Mouse (Mus musculus) ES-Bruce4 (cell line): Measurements from ENCODE around the gene Slc22a18. TPM values are rescaled to one million over a fixed set of nuclear protein-coding genes. Genes with fewer than 3 reads are reported as not detected.

Experiments used
- H3K27ac ChIP-seq: 2 replicates; pipeline ENCODE4 v1.5.1; 2012; ENCODE audit warnings: low read length, inconsistent platforms; ENCODE audit not compliant: insufficient read depth
- H3K27me3 ChIP-seq: 2 replicates; pipeline ENCODE4 v1.6.1; 2012; ENCODE audit warnings: mild to moderate bottlenecking, low read length, inconsistent platforms; ENCODE audit not compliant: control insufficient read depth, poor library complexity, insufficient read depth, severe bottlenecking
- H3K36me3 ChIP-seq: 2 replicates; pipeline ENCODE4 v1.6.1; 2012; ENCODE audit warnings: inconsistent platforms, mild to moderate bottlenecking, low read length, moderate library complexity; ENCODE audit not compliant: control insufficient read depth, poor library complexity, insufficient read depth, severe bottlenecking
- H3K4me1 ChIP-seq: one replicate; pipeline ENCODE4 v1.8.1; 2011; ENCODE audit warnings: low read length; ENCODE audit not compliant: control insufficient read depth, insufficient read depth
- H3K4me3 ChIP-seq: 2 replicates; pipeline ENCODE4 v1.5.1; 2011; ENCODE audit warnings: low read depth, mild to moderate bottlenecking, low read length
- H3K9ac ChIP-seq: 2 replicates; pipeline ENCODE4 v1.6.1; 2012; ENCODE audit warnings: low read depth, mild to moderate bottlenecking, inconsistent platforms; ENCODE audit not compliant: poor library complexity, severe bottlenecking
- H3K9me3 ChIP-seq: replicated peaks from 2 replicates; pipeline ENCODE4 v1.6.1; 2012; ENCODE audit warnings: mild to moderate bottlenecking, low read length, inconsistent platforms; ENCODE audit not compliant: control insufficient read depth, poor library complexity, insufficient read depth, severe bottlenecking
- CTCF ChIP-seq: IDR thresholded peaks from one replicate; pipeline ENCODE4 v1.8.1; 2011; ENCODE audit warnings: low read depth, low read length
- EP300 ChIP-seq: IDR thresholded peaks from 2 replicates; pipeline ENCODE4 v1.6.1; 2011; ENCODE audit warnings: low read depth, low read length; ENCODE audit not compliant: insufficient read depth
- POLR2A ChIP-seq: IDR thresholded peaks from one replicate; pipeline ENCODE4 v1.8.1; 2011; ENCODE audit warnings: low read length; ENCODE audit not compliant: insufficient read depth
- polyA plus RNA-seq: library from polyadenylated mRNA; stranded (reverse); fragments of >200 nt; gene quantifications from 2 replicates; pipeline ENCODE4 v1.2.4, GENCODE M21; 2011; ENCODE audit warnings: low read depth; ENCODE audit not compliant: missing spikeins, insufficient read depth, insufficient read length

Gene Slc22a18
- polyA plus RNA-seq, 1 experiment = 4.5 TPM

- Histone ChIP-seq H3K27ac (no peak overlapping the region), H3K36me3 (peaks cover 6% of the 10 kb centered on the region; the same call in 1 of the 2 replicates), H3K4me1 (peaks cover 3% of the 10 kb centered on the region), H3K4me3 (no peak overlapping the region), H3K27me3 (no peaks in the 10 kb centered on the region), H3K9me3 (no peaks in the 10 kb centered on the region), H3K9ac (no peak overlapping the region)
- TF ChIP-seq POLR2A = no peak
- no peak for TF ChIP-seq CTCF
- TF ChIP-seq EP300 = no peak
Measured at GRCm38 (mm10) chr7:143509566-143509965, 36.0 kb downstream of the Slc22a18 start.

- Histone ChIP-seq H3K27ac (no peak overlapping the region), H3K4me1 (peaks cover 3% of the 10 kb centered on the region), H3K36me3 (peaks cover 13% of the 10 kb centered on the region; the same call in 1 of the 2 replicates), H3K27me3 (no peaks in the 10 kb centered on the region), H3K9me3 (no peaks in the 10 kb centered on the region), H3K9ac (no peak overlapping the region), H3K4me3 (no peak overlapping the region)
- TF ChIP-seq EP300 = no peak
- TF ChIP-seq POLR2A = no peak
- TF ChIP-seq CTCF = no peak
Measured at GRCm38 (mm10) chr7:143510593-143511334, 37.2 kb downstream of the Slc22a18 start.

- TF ChIP-seq CTCF = no peak
- no peak for TF ChIP-seq EP300
- TF ChIP-seq POLR2A = no peak
- Histone ChIP-seq H3K9ac (no peak overlapping the region), H3K4me1 (peaks cover under 1% of the 10 kb centered on the region)
Measured at GRCm38 (mm10) chr7:143511335-143511712, 37.8 kb downstream of the Slc22a18 start.

GRCm38 (mm10) chr7:143513763-143514415 lies 40.4 kb downstream of the Slc22a18 start:
- Histone ChIP-seq H3K4me1 (no peaks in the 10 kb centered on the region), H3K36me3 (peaks cover 30% of the 10 kb centered on the region), H3K9me3 (no peaks in the 10 kb centered on the region), H3K27ac (no peak overlapping the region), H3K27me3 (no peaks in the 10 kb centered on the region), H3K4me3 (no peak overlapping the region), H3K9ac (no peak overlapping the region)
- no peak for TF ChIP-seq CTCF

More at GRCm38 (mm10) chr7:143511335-143511712, 37.8 kb downstream of the Slc22a18 start:
- Histone ChIP-seq H3K4me3 (no peak overlapping the region), H3K27ac (no peak overlapping the region), H3K36me3 (peaks cover 15% of the 10 kb centered on the region; the same call in 1 of the 2 replicates), H3K9me3 (no peaks in the 10 kb centered on the region), H3K27me3 (no peaks in the 10 kb centered on the region)

GRCm38 (mm10) chr7:143514416-143514768 lies 40.9 kb downstream of the Slc22a18 start:
- H3K4me1 ChIP-seq = no peaks in the 10 kb centered on the region
- no peaks in the 10 kb centered on the region for H3K9me3 ChIP-seq
- H3K9ac ChIP-seq = no peak overlapping the region
- peaks cover 34% of the 10 kb centered on the region for H3K36me3 ChIP-seq
- H3K27me3 ChIP-seq = no peaks in the 10 kb centered on the region
- TF ChIP-seq EP300 (no peak), CTCF (no peak), POLR2A (no peak)
- H3K27ac ChIP-seq = no peak overlapping the region
- no peak overlapping the region for H3K4me3 ChIP-seq

GRCm38 (mm10) chr7:143519333-143519732 lies 45.8 kb downstream of the Slc22a18 start:
- Histone ChIP-seq H3K27ac (no peak overlapping the region), H3K36me3 (peaks cover 55% of the 10 kb centered on the region), H3K4me1 (no peaks in the 10 kb centered on the region), H3K27me3 (no peaks in the 10 kb centered on the region), H3K9ac (no peak overlapping the region), H3K4me3 (no peak overlapping the region), H3K9me3 (no peaks in the 10 kb centered on the region)
- TF ChIP-seq POLR2A (no peak), EP300 (no peak), CTCF (no peak)
